Mouse (Mus musculus): ENCODE data around the gene Irf6. TPM values are rescaled to one million over a fixed set of nuclear protein-coding genes. Genes with fewer than 3 reads are reported as not detected.
A peak's percentile ranks its signal among the peaks of the same experiment; 100 is the strongest.

Gene Irf6
- total RNA-seq, 2 experiments from 2014 or later = 1.8 to 2.8 TPM

- intact Hi-C loops (cut with DNase I) = no loop called here
- DNase-seq (ENCODE audit: extremely low spot score in 1 of 2, low spot score in 2 of 2) = no peak
Measured at GRCm38 (mm10) chr1:193149231-193149630, 3.7 kb upstream of the Irf6 start.

DNA sequence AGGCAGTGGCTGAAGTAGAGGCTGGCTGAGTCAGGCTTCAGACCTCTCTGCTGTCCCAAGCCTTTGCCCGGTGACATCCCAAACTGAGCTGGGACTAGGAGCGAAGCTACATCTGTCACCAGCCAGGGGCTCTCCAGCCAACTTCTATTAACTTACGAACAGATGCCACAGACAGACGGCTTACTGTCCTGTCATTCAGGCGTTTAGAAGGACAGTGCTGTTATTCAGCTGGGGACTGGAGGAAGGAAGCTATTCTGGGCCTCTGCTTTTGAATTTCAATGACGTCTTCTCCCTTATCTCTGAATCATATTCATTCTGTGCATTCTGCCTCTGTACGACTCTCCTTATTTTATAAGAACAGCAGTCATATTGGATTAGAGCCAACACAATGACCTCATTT, 1.8 kb upstream of the Irf6 start:
- DNase-seq (ENCODE audit: extremely low spot score in 1 of 2, low spot score in 2 of 2) = no peak
- intact Hi-C loops (cut with DNase I) = no loop called here

- DNase-seq (ENCODE audit: extremely low spot score in 1 of 2, low spot score in 2 of 2) = no peak
- intact Hi-C loops (cut with DNase I) = no loop called here
Measured at GRCm38 (mm10) chr1:193153561-193153960, 650 bp downstream of the Irf6 start.

GRCm38 (mm10) chr1:193156316-193157110, 3.6 kb downstream of the Irf6 start:
- DNase-seq (ENCODE audit: extremely low spot score in 1 of 2, low spot score in 2 of 2) = no peak
- intact Hi-C loops (cut with DNase I) = no loop called here

- DNase-seq (ENCODE audit: extremely low spot score in 1 of 2, low spot score in 2 of 2) = no peak
- intact Hi-C loops (cut with DNase I) = no loop called here
Measured at GRCm38 (mm10) chr1:193157111-193157492, 4.2 kb downstream of the Irf6 start.

DNA sequence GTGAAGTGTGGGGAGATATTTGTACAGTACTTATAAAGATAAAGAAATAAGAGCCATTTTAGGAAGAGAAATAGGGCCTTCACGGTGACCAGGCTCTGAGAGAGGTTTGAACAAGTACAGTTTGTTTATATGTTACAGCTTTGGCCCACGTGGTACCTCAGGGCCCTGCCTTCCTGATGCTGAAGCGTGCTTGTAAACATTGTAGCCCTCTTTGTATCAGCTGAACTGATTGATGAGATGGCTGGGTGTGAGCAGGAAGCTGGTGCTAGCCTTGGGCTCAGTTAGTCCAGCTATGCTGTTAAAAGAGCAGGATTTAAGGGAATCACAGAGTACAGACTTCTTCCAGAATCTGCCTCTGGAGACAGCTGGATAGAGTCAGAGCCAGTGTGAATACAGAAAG, 6.3 kb downstream of the Irf6 start:
- DNase-seq (ENCODE audit: extremely low spot score in 1 of 2, low spot score in 2 of 2) = no peak
- intact Hi-C loops (cut with DNase I) = no loop called here

DNA sequence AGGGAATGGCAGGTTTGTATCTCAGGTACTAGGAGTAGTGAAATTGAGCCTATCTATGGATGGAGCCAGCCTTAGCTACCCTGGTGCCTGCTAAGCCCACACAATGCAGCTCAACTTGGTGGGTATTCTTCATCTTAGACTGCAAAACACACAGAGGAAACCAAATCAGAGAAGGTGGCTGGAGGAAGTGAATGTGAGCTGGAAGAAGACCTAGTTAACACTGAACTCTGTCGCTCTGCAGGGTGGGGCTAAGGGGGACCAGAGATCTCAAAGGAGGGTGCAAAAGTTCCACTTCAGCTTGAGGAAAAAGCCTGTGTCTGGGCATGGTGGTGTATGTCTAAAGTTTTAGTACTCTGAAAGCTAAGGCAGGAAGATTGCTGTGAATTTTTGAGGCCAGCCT, 6.7 kb downstream of the Irf6 start:
- intact Hi-C loops (cut with DNase I) = no loop called here
- DNase-seq (ENCODE audit: extremely low spot score in 1 of 2, low spot score in 2 of 2) = no peak

- DNase-seq (ENCODE audit: extremely low spot score in 1 of 2, low spot score in 2 of 2) = peak in 1 of 2 experiments; percentile 70
- intact Hi-C loops (cut with DNase I) = no loop called here
Measured at GRCm38 (mm10) chr1:193160317-193161032, 7.6 kb downstream of the Irf6 start.

- intact Hi-C loops (cut with DNase I) = no loop called here
- no peak for DNase-seq (ENCODE audit: extremely low spot score in 1 of 2, low spot score in 2 of 2)
Measured at GRCm38 (mm10) chr1:193167746-193168145, 14.8 kb downstream of the Irf6 start, which contains the start of gene A130010J15Rik. A130010J15Rik (plus strand) TSS chr1:193168046.

- intact Hi-C loops (cut with DNase I) = no loop called here
Measured at GRCm38 (mm10) chr1:193169228-193169627, 16.3 kb downstream of the Irf6 start.

DNA sequence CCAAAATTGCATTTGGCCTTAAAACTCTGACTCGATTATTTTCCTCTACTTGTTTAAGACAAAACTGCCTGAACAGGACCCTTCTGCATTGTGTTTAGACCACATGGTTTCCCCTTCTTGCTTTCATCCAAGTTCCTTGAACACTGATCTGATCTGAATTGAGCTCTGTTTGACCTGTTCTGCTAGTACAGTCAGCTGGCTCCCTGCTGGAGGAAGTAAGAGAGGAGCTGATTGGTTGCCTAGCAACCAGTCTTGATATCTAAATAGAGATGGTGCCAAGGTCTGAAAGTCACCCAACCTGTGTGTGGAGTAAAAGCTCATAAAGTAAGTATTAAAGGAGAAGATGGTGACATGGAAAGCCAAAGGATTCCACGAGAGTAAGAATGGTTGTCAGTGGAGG, 16.9 kb downstream of the Irf6 start:
- DNase-seq (ENCODE audit: extremely low spot score in 1 of 2, low spot score in 2 of 2) = no peak
- intact Hi-C loops (cut with DNase I) = no loop called here

More at GRCm38 (mm10) chr1:193169228-193169627, 16.3 kb downstream of the Irf6 start:
- no peak for DNase-seq (ENCODE audit: extremely low spot score in 1 of 2, low spot score in 2 of 2)

DNA sequence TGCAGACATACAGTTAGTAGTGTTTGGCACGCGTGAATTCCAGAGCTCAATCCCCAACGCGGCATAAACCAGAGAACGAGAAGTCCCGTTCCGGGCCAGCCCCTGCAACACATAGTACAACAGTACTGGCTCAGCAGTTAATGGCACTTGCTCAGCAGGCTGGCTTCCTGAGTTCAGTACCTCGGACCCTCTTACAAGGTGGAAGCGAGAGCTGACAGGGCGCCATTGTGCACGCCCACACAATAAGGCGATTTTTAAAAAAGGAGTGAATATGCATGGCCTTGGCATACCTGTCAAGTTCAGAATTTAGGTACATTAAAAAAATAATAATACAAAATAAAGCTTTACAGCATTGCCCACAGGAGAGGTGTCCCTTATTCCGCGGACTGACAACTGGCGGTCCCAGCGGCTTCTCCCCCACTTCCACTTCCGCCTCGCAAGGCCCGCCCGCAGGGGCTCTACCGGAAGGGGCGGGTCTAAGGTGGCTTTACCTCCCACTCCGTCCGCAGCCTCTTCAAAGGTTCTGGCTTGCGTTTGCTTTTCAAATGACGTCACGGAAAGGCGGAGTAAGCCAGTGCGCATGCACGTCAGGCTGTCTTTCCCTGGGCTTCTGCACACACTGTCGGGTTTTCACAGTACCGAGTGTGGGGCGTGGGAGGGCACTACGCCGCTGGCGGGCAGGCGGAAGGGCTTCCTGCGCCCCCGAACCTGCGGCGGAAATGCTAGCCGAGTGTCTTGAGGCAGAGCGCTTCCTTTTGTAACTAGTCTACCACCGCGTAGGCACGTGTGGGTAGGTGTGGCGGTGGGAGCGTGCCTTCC, 20.3 kb downstream of the Irf6 start:
- peak; percentile 95 to 96 for DNase-seq (ENCODE audit: extremely low spot score in 1 of 2, low spot score in 2 of 2)
- intact Hi-C loops (cut with DNase I) = no loop called here

DNA sequence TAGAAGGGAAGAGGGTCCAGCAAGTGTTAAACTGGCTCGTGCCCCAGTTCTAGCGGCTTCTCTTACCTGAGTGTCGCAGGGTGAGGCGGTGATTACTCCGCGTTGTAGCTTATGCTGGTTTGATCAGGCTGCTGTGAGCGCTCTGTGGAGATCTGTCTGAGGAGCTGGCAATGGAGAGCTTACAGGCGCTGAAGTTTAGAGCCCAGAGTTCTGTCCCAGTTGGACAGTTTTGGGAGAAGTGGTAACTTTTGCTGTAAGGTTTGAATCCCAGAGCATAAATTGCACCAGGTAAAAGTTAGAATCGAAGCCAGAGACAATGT, 20.9 kb downstream of the Irf6 start:
- no peak for DNase-seq (ENCODE audit: extremely low spot score in 1 of 2, low spot score in 2 of 2)
- intact Hi-C loops (cut with DNase I) = no loop called here

DNA sequence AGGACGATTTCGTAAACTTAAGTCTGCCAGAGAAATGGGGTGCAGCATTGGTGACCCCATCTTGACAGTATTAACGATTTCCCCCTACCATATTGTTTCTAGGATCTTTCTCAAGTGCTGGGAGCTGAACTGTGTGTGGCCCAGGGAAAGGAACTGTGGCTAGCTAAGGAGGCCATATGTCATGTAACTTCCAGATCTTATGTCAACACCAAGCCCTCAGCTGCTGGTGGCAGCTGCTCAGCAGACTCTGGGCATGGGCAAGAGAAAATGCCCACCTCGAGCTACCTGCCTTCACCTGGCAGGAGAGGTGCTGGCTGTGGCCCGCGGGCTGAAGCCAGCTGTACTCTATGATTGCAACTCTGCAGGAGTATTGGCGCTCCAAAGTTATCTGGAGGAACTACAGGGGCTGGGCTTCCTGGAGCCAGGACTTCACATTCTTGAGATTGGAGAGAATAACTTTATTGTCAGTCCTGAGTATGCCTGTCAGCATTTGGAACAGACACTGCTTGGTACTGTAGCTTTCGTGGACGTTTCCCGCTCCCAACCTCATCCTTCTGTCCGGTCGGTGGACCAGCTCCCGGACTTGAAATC, 21.3 kb downstream of the Irf6 start:
- DNase-seq (ENCODE audit: extremely low spot score in 1 of 2, low spot score in 2 of 2) = no peak
- intact Hi-C loops (cut with DNase I) = no loop called here

DNA sequence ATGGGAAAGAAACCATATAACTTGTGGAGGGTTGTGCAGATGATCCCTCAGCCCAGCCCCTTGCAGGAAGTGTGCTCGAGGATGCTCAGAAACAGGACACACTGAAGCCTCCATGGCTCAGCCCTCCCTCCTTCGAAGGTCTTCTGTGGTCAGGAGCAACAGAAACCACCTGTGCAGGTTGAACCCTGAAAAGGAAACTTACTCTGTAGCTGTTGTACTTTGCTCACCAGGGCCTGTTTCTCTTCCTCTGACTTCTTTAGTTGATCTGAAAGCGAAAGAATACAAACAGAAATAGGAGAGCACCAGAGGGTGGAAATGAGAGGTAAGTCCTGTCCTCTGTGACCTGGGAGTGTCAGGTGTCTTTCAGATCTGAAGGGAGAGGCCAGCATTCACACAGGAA, 28.2 kb downstream of the Irf6 start:
- DNase-seq (ENCODE audit: extremely low spot score in 1 of 2, low spot score in 2 of 2) = no peak
- intact Hi-C loops (cut with DNase I) = no loop called here

DNA sequence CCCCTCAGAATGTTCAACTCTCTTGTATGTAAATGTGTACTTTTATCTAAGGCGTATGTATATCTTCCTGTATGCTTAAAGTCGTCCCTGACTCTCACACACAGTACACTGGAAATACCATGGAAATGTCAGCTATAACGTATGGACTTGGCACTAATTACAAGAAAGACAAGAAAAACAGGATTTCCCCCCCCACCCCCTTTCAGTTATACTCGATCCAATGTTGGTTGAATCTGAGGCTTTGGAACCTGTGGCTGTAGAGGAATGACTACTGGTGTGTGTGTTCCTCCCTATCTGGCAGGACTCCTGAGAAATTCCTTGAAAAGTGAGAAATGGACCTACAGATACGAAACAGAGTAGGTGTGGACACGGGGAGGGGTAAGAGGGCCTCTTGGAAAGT, 35.3 kb downstream of the Irf6 start:
- intact Hi-C loops (cut with DNase I) = no loop called here

GRCm38 (mm10) chr1:193189151-193189621, 36.3 kb downstream of the Irf6 start:
- intact Hi-C loops (cut with DNase I) = no loop called here
- peak; percentile 23 to 86 for DNase-seq (ENCODE audit: extremely low spot score in 1 of 2, low spot score in 2 of 2)

More for the DNA sequence above, 35.3 kb downstream of the Irf6 start:
- DNase-seq (ENCODE audit: extremely low spot score in 1 of 2, low spot score in 2 of 2) = no peak

GRCm38 (mm10) chr1:193189771-193190170, 36.9 kb downstream of the Irf6 start:
- intact Hi-C loops (cut with DNase I) = no loop called here
- peak in 1 of 2 experiments; percentile 40 for DNase-seq (ENCODE audit: extremely low spot score in 1 of 2, low spot score in 2 of 2)

DNA sequence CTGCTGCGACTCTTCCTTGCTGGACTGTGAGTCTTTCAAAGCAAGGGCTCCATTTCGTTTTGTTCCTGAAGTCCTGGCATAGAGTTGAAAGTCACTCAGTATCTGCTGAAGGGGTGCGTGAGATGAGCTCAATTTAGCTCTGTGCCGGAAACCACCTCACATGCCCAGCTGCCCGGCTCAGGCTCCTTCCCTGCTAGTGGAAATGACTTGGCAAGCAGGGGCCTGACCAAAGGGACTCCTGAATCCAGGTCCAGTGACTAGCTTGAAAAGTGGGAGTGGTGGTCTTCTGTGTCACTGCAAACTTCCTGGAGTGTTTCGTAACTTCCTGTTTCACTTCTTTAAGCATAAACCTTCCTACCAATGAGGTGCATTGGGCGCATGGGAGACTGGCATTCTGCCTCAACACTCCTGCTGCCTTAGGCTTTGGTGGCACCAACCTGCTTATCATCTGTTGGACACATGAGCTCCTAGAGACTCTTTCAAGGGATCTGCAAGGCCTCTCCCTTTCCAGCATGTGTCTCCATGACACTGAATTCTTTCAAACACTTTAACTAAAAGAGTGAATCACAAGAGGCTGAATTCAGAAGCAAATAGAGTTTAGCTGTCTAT, 38.9 kb downstream of the Irf6 start:
- intact Hi-C loops (cut with DNase I) = no loop called here
- DNase-seq (ENCODE audit: extremely low spot score in 1 of 2, low spot score in 2 of 2) = no peak
